9 mouse cellular contexts compared by ENCODE assay signal in genomic region chr17:25474330-25475077, GRCm38 (mm10). TPM values are rescaled to one million over a fixed set of nuclear protein-coding genes. Genes with fewer than 3 reads are reported as not detected.
DNase-seq lines count a peak whose midpoint lies in the region; ATAC-seq and TF ChIP-seq lines count a peak whose summit lies in the region.
"Had no signal": no experiment of that assay in that cellular context is flagged by ENCODE, and none has a peak within 500 bp of the region (broad histone marks: within the 10 kb centered on the region; RNA-seq: fewer than 3 reads in every experiment).

No protein-coding gene starts in this region.

- peak; percentile 79 for ATAC-seq in CD4-positive, CD25-positive, alpha-beta regulatory T cell, adult 4 months
- peak; percentile 69 for ATAC-seq in embryonic facial prominence, embryonic 14.5 days (ENCODE audit: low read depth)
- 0 out of 2 replicates have a peak, but pooled peaks have one; percentile 40 for ATAC-seq in heart, embryonic 16.5 days (replicated peaks; ENCODE audit: extremely low read depth, insufficient read depth, low FRiP score)
- ATAC-seq in liver, postnatal 0 days: peak; percentile 67
- peak; percentile 34; the same call in 1 of the 2 replicates for ATAC-seq in neural tube, embryonic 12.5 days (ENCODE audit: low FRiP score, low read depth)

- peak overlapping the region; percentile 39 for H3K4me3 ChIP-seq in embryonic facial prominence, embryonic 14.5 days (ENCODE audit: low read depth, low read length)
- peak overlapping the region; percentile 39 for H3K4me3 ChIP-seq in heart, embryonic 16.5 days (ENCODE audit: low read length)
- H3K4me3 ChIP-seq in liver, postnatal 0 days (ENCODE audit: low read depth, low read length): peak overlapping the region; percentile 29
- peak overlapping the region; percentile 21 for H3K4me3 ChIP-seq in neural tube, embryonic 12.5 days

- H3K9me3 ChIP-seq in embryonic facial prominence, embryonic 14.5 days (ENCODE audit: control insufficient read depth, low read length): no peaks in the 10 kb centered on the region
- no peaks in the 10 kb centered on the region for H3K9me3 ChIP-seq in heart, embryonic 16.5 days (replicated peaks; ENCODE audit: control insufficient read depth, low read length)
- no peaks in the 10 kb centered on the region for H3K9me3 ChIP-seq in liver, postnatal 0 days (ENCODE audit: low read length)
- H3K9me3 ChIP-seq in neural tube, embryonic 12.5 days: no peaks in the 10 kb centered on the region

- TF ChIP-seq CTCF in liver, postnatal 0 days (IDR thresholded peaks at IDR 0.05; ENCODE audit: low read depth): peak; percentile 61

- peak overlapping the region; percentile 51 for H3K9ac ChIP-seq in embryonic facial prominence, embryonic 14.5 days (ENCODE audit: low read depth, low read length)
- 0 out of 2 replicates have a peak overlapping the region, but pooled peaks have one; percentile 9 for H3K9ac ChIP-seq in heart, embryonic 16.5 days (ENCODE audit: low read length)
- 0 out of 2 replicates have a peak overlapping the region, but pooled peaks have one; percentile 3 for H3K9ac ChIP-seq in liver, postnatal 0 days (replicated peaks)
- no peak overlapping the region for H3K9ac ChIP-seq in neural tube, embryonic 12.5 days

- peak; percentile 47 for DNase-seq in adrenal gland, postnatal 25 days
- DNase-seq in embryonic facial prominence, embryonic 14.5 days (ENCODE audit: low spot score): peak; percentile 82
- peak; percentile 70 to 79 for DNase-seq in kidney, postnatal 25 days
- peak; percentile 80 for DNase-seq in liver, postnatal 0 days
- DNase-seq in thymus, adult 18-20 months: peak; percentile 18 to 34

- 0 out of 2 replicates have a peak, but pooled peaks cover 4% of the 10 kb centered on the region for H3K4me1 ChIP-seq in embryonic facial prominence, embryonic 14.5 days (ENCODE audit: control insufficient read depth, insufficient read depth, low read length)
- peaks cover 7% of the 10 kb centered on the region; the same call in 1 of the 2 replicates for H3K4me1 ChIP-seq in heart, embryonic 16.5 days (ENCODE audit: control insufficient read depth, insufficient read depth, low read length)
- peaks cover 3% of the 10 kb centered on the region; the same call in 1 of the 2 replicates for H3K4me1 ChIP-seq in liver, postnatal 0 days (ENCODE audit: insufficient read depth)
- peaks cover 13% of the 10 kb centered on the region; the same call in 1 of the 2 replicates for H3K4me1 ChIP-seq in neural tube, embryonic 12.5 days

- H3K27ac ChIP-seq in embryonic facial prominence, embryonic 14.5 days (replicated peaks; ENCODE audit: low read depth, low read length): no peak overlapping the region
- no peak overlapping the region for H3K27ac ChIP-seq in heart, embryonic 16.5 days (ENCODE audit: low read length)
- no peak overlapping the region for H3K27ac ChIP-seq in liver, postnatal 0 days (ENCODE audit: low read depth)
- no peak overlapping the region for H3K27ac ChIP-seq in neural tube, embryonic 12.5 days

- H3K27me3 ChIP-seq in embryonic facial prominence, embryonic 14.5 days (replicated peaks; ENCODE audit: control insufficient read depth, insufficient read depth, low read length): peaks cover 7% of the 10 kb centered on the region; the same call in 1 of the 2 replicates
- peaks cover 14% of the 10 kb centered on the region for H3K27me3 ChIP-seq in heart, embryonic 16.5 days (ENCODE audit: control insufficient read depth, insufficient read depth, low read length)
- H3K27me3 ChIP-seq in liver, postnatal 0 days (ENCODE audit: insufficient read depth, low read length): no peaks in the 10 kb centered on the region
- H3K27me3 ChIP-seq in neural tube, embryonic 12.5 days (replicated peaks): peaks cover 52% of the 10 kb centered on the region

- peak overlapping the region; percentile 87 for H3K4me2 ChIP-seq in embryonic facial prominence, embryonic 14.5 days (ENCODE audit: low read depth, low read length)
- H3K4me2 ChIP-seq in heart, embryonic 16.5 days (ENCODE audit: low read depth, low read length): peak overlapping the region; percentile 66
- H3K4me2 ChIP-seq in liver, postnatal 0 days (ENCODE audit: low read depth, low read length): peak overlapping the region; percentile 73
- H3K4me2 ChIP-seq in neural tube, embryonic 12.5 days (replicated peaks): peak overlapping the region; percentile 66

- H3K36me3 ChIP-seq in embryonic facial prominence, embryonic 14.5 days (ENCODE audit: control insufficient read depth, insufficient read depth, low read length): no peaks in the 10 kb centered on the region
- H3K36me3 ChIP-seq in heart, embryonic 16.5 days (ENCODE audit: control insufficient read depth, insufficient read depth): no peaks in the 10 kb centered on the region
- H3K36me3 ChIP-seq in liver, postnatal 0 days (replicated peaks; ENCODE audit: insufficient read depth, low read length): no peaks in the 10 kb centered on the region
- H3K36me3 ChIP-seq in neural tube, embryonic 12.5 days: no peaks in the 10 kb centered on the region

- under 1% methylated on average over 35 of the region's 38 CpGs for WGBS in embryonic facial prominence, embryonic 14.5 days
- 2% methylated on average over 38 of the region's 38 CpGs for WGBS in heart, embryonic 16.5 days
- WGBS in liver, postnatal 0 days (ENCODE audit: insufficient replicate concordance): 2% methylated on average over 38 of the region's 38 CpGs
- 2% methylated on average over 38 of the region's 38 CpGs for WGBS in neural tube, embryonic 12.5 days

- TF ChIP-seq EP300 in liver, postnatal 0 days (IDR thresholded peaks at IDR 0.05; ENCODE audit: low read depth): no peak

RNA-seq across cellular contexts. Expression of gene Tekt4, which starts 20.1 kb away (rescaled TPM):
- polyA plus RNA-seq in CD4-positive, CD25-positive, alpha-beta regulatory T cell, adult 4 months (2017; shearing (Covaris generic)): not detected
- total RNA-seq in adrenal gland, postnatal 25 days (2021): not detected in 2 replicates
- 0.22 and 3.0 TPM in 2 replicates for polyA plus RNA-seq in embryonic facial prominence, embryonic 14.5 days (2014; fragmentation: Nextera tagmentation; extraction: Ambion mirVana)
- 0.81 and 1.5 TPM in 2 replicates for polyA plus RNA-seq in heart, embryonic 16.5 days (2015; fragmentation: Nextera tagmentation; extraction: Ambion mirVana)
- polyA plus RNA-seq in liver, postnatal 0 days (2015; fragmentation: Nextera tagmentation; extraction: Ambion mirVana): 0.07 and 0.15 TPM in 2 replicates
- 0.38 and 0.51 TPM in 2 replicates for polyA plus RNA-seq in neural tube, embryonic 12.5 days (2016; fragmentation: Nextera tagmentation; extraction: Ambion mirVana)

RNA-seq across cellular contexts. Expression of gene Sstr5, which starts 22.6 kb away (rescaled TPM):
- polyA plus RNA-seq in CD4-positive, CD25-positive, alpha-beta regulatory T cell, adult 4 months (2017; shearing (Covaris generic)): not detected
- 0.21 TPM in 1 of 2 replicates, not detected in the other for total RNA-seq in adrenal gland, postnatal 25 days (2021)
- not detected in 2 replicates for polyA plus RNA-seq in embryonic facial prominence, embryonic 14.5 days (2014; fragmentation: Nextera tagmentation; extraction: Ambion mirVana)
- polyA plus RNA-seq in heart, embryonic 16.5 days (2015; fragmentation: Nextera tagmentation; extraction: Ambion mirVana): 0.07 and 0.12 TPM in 2 replicates
- polyA plus RNA-seq in liver, postnatal 0 days (2015; fragmentation: Nextera tagmentation; extraction: Ambion mirVana): not detected in 2 replicates
- 0.18 TPM in 1 of 2 replicates, not detected in the other for polyA plus RNA-seq in neural tube, embryonic 12.5 days (2016; fragmentation: Nextera tagmentation; extraction: Ambion mirVana)
- polyA plus RNA-seq: gonadal fat pad, adult 2 months had no signal

RNA-seq across cellular contexts. Expression of gene Cacna1h, which starts 40.9 kb away (rescaled TPM):
- not detected for polyA plus RNA-seq in CD4-positive, CD25-positive, alpha-beta regulatory T cell, adult 4 months (2017; shearing (Covaris generic))
- 100 and 109 TPM in 2 replicates for total RNA-seq in adrenal gland, postnatal 25 days (2021)
- 4.9 and 5.2 TPM in 2 replicates for polyA plus RNA-seq in embryonic facial prominence, embryonic 14.5 days (2014; fragmentation: Nextera tagmentation; extraction: Ambion mirVana)
- polyA plus RNA-seq in heart, embryonic 16.5 days (2015; fragmentation: Nextera tagmentation; extraction: Ambion mirVana): 4.5 and 5.4 TPM in 2 replicates
- polyA plus RNA-seq in liver, postnatal 0 days (2015; fragmentation: Nextera tagmentation; extraction: Ambion mirVana): 0.15 and 0.17 TPM in 2 replicates
- polyA plus RNA-seq in neural tube, embryonic 12.5 days (2016; fragmentation: Nextera tagmentation; extraction: Ambion mirVana): 13.0 and 15.2 TPM in 2 replicates

Comparison
In these comparisons a context has a peak if more than half of its experiments do, and no peak if none do; other contexts are left out.
1. DNase-seq: peak in every context shown above with its lines; median percentile 82 in embryonic facial prominence, embryonic 14.5 days; 80 in liver, postnatal 0 days; 74 in kidney, postnatal 25 days; 47 in adrenal gland, postnatal 25 days; 26 in thymus, adult 18-20 months.